Mouse (Mus musculus) stomach, embryonic 14.5 days (tissue): ENCODE data around the gene Grhl1. TPM values are rescaled to one million over a fixed set of nuclear protein-coding genes. Genes with fewer than 3 reads are reported as not detected.
A peak's percentile ranks its signal among the peaks of the same experiment; 100 is the strongest.

Experiments used
- ATAC-seq: fragments of 200-750 bp; cut with Nextera tagmentation; 2 replicates; pipeline ENCODE4 v1.8.0; 2017; ENCODE audit warnings: low read depth, moderate TSS enrichment; ENCODE audit not compliant: insufficient number of reproducible peaks, insufficient read depth, low FRiP score
- H3K27ac ChIP-seq: fragments of 300-500 bp; sonication (generic); 2 replicates; pipeline ENCODE4 v1.5.1; 2014; ENCODE audit warnings: mild to moderate bottlenecking, low read length, moderate library complexity, mixed read lengths
- H3K27me3 ChIP-seq: fragments of 300-500 bp; sonication (generic); 2 replicates; pipeline ENCODE4 v1.6.1; 2014; ENCODE audit warnings: low read length, control low read depth, mixed read lengths; ENCODE audit not compliant: control insufficient read depth, insufficient read depth
- H3K36me3 ChIP-seq: fragments of 300-500 bp; sonication (generic); 2 replicates; pipeline ENCODE4 v1.6.1; 2014; ENCODE audit warnings: mild to moderate bottlenecking, control low read depth, low read length, moderate library complexity, mixed read lengths; ENCODE audit not compliant: control insufficient read depth, insufficient read depth
- H3K4me1 ChIP-seq: fragments of 300-500 bp; sonication (generic); 2 replicates; pipeline ENCODE4 v1.6.1; 2014; ENCODE audit warnings: low read length, control low read depth, mixed read lengths; ENCODE audit not compliant: control insufficient read depth, insufficient read depth
- H3K4me2 ChIP-seq: fragments of 300-500 bp; sonication (generic); replicated peaks from 2 replicates; pipeline ENCODE4 v1.6.1; 2014; ENCODE audit warnings: low read depth, low read length, control low read depth
- H3K4me3 ChIP-seq: fragments of 300-500 bp; sonication (generic); 2 replicates; pipeline ENCODE4 v1.5.1; 2014; ENCODE audit warnings: low read depth, low read length, control low read depth
- H3K9ac ChIP-seq: fragments of 300-500 bp; sonication (generic); replicated peaks from 2 replicates; pipeline ENCODE4 v1.6.1; 2014; ENCODE audit warnings: low read depth, mild to moderate bottlenecking, control low read depth, low read length, moderate library complexity, mixed read lengths
- H3K9me3 ChIP-seq: fragments of 300-500 bp; sonication (generic); 2 replicates; pipeline ENCODE4 v1.6.1; 2016; ENCODE audit warnings: low read depth, low read length, control low read depth; ENCODE audit not compliant: control insufficient read depth
- WGBS: fragments of 180-500 bp; shearing (Covaris S2); extraction: QIAGEN DNeasy Blood & Tissue Kit; methylation state at CpG from one replicate; pipeline ENCODE4 v1.1.7; 2014; 5-methylcytosine and 5-hydroxymethylcytosine counted together
- polyA plus RNA-seq: library from polyadenylated mRNA; unstranded; fragments of >200 nt; fragmentation: Nextera tagmentation; extraction: Ambion mirVana; gene quantifications from 2 replicates; pipeline ENCODE4 v1.2.1, GENCODE M21; 2014

The Grhl1 gene
- polyA plus RNA-seq, 1 experiment from 2014 or later: 2.6 TPM

- Histone ChIP-seq H3K9me3 (no peaks in the 10 kb centered on the region), H3K27ac (no peak overlapping the region), H3K4me2 (no peak overlapping the region), H3K4me3 (no peak overlapping the region), H3K9ac (no peak overlapping the region), H3K36me3 (no peaks in the 10 kb centered on the region; the same call in 1 of the 2 replicates), H3K4me1 (no peaks in the 10 kb centered on the region), H3K27me3 (no peaks in the 10 kb centered on the region)
- 78% methylated on average over 2 of the region's 2 CpGs for whole genome bisulfite sequencing
- no peak for ATAC-seq
These were observed 19.6 kb upstream of the Grhl1 start for GRCm38 (mm10) chr12:24552531-24552930.

GRCm38 (mm10) chr12:24555976-24556375 lies 16.1 kb upstream of the Grhl1 start:
- H3K4me1 ChIP-seq: no peaks in the 10 kb centered on the region
- H3K4me2 ChIP-seq: no peak overlapping the region
- no peak overlapping the region for H3K4me3 ChIP-seq
- WGBS: 79% methylated on average over 8 of the region's 8 CpGs
- no peak overlapping the region for H3K27ac ChIP-seq
- no peaks in the 10 kb centered on the region for H3K27me3 ChIP-seq
- no peak for ATAC-seq
- H3K9me3 ChIP-seq: no peaks in the 10 kb centered on the region
- H3K9ac ChIP-seq: no peak overlapping the region
- H3K36me3 ChIP-seq: no peaks in the 10 kb centered on the region; the same call in 1 of the 2 replicates

- ATAC-seq: no peak
- no peak overlapping the region for H3K9ac ChIP-seq
- no peak overlapping the region for H3K4me2 ChIP-seq
- H3K4me3 ChIP-seq: no peak overlapping the region
- H3K36me3 ChIP-seq: no peaks in the 10 kb centered on the region; the same call in 1 of the 2 replicates
- no peak overlapping the region for H3K27ac ChIP-seq
- H3K27me3 ChIP-seq: no peaks in the 10 kb centered on the region
- no peaks in the 10 kb centered on the region for H3K4me1 ChIP-seq
- 85% methylated on average over 7 of the region's 7 CpGs for WGBS
- H3K9me3 ChIP-seq: no peaks in the 10 kb centered on the region
These were observed 8.6 kb upstream of the Grhl1 start for GRCm38 (mm10) chr12:24563395-24563960.

- Histone ChIP-seq H3K27me3 (no peaks in the 10 kb centered on the region), H3K27ac (no peak overlapping the region), H3K4me1 (no peaks in the 10 kb centered on the region), H3K4me2 (no peak overlapping the region), H3K9ac (no peak overlapping the region), H3K9me3 (no peaks in the 10 kb centered on the region), H3K36me3 (no peaks in the 10 kb centered on the region), H3K4me3 (no peak overlapping the region)
- 75% methylated on average over 6 of the region's 6 CpGs for WGBS
- no peak for ATAC-seq
These were observed 6.8 kb upstream of the Grhl1 start for GRCm38 (mm10) chr12:24565311-24565710.

- Histone ChIP-seq H3K4me1 (0 out of 2 replicates have a peak, but pooled peaks cover 3% of the 10 kb centered on the region), H3K27me3 (no peaks in the 10 kb centered on the region), H3K9me3 (no peaks in the 10 kb centered on the region), H3K4me2 (no peak overlapping the region), H3K36me3 (no peaks in the 10 kb centered on the region), H3K27ac (no peak overlapping the region), H3K9ac (no peak overlapping the region), H3K4me3 (no peak overlapping the region)
- ATAC-seq: no peak
- WGBS: 88% methylated on average over 3 of the region's 3 CpGs
These were observed 4.5 kb upstream of the Grhl1 start for GRCm38 (mm10) chr12:24567606-24568005.

- Histone ChIP-seq H3K9me3 (no peaks in the 10 kb centered on the region), H3K36me3 (no peaks in the 10 kb centered on the region), H3K27me3 (no peaks in the 10 kb centered on the region), H3K4me3 (peak overlapping the region; percentile 49), H3K9ac (peak overlapping the region; percentile 28; the same call in 1 of the 2 replicates), H3K27ac (no peak overlapping the region), H3K4me2 (peak overlapping the region; percentile 67), H3K4me1 (peaks cover 16% of the 10 kb centered on the region; the same call in 1 of the 2 replicates)
- WGBS: 5% methylated on average over 48 of the region's 48 CpGs
- peak; percentile 38 for ATAC-seq
These were observed 565 bp downstream of the Grhl1 start for GRCm38 (mm10) chr12:24572421-24573274.

- peaks cover 16% of the 10 kb centered on the region; the same call in 1 of the 2 replicates for H3K4me1 ChIP-seq
- no peaks in the 10 kb centered on the region for H3K36me3 ChIP-seq
- 44% methylated on average over 3 of the region's 3 CpGs for WGBS
- H3K9ac ChIP-seq: no peak overlapping the region
- no peak overlapping the region for H3K27ac ChIP-seq
- peak overlapping the region; percentile 67; the same call in 1 of the 2 replicates for H3K4me2 ChIP-seq
- no peak for ATAC-seq
- H3K9me3 ChIP-seq: no peaks in the 10 kb centered on the region
- no peaks in the 10 kb centered on the region for H3K27me3 ChIP-seq
- peak overlapping the region; percentile 49; the same call in 1 of the 2 replicates for H3K4me3 ChIP-seq
These were observed 1.1 kb downstream of the Grhl1 start for GRCm38 (mm10) chr12:24573275-24573580.

- no peak for ATAC-seq
- H3K27me3 ChIP-seq: no peaks in the 10 kb centered on the region
- no peaks in the 10 kb centered on the region; the same call in 1 of the 2 replicates for H3K36me3 ChIP-seq
- no peak overlapping the region for H3K4me3 ChIP-seq
- peak overlapping the region; percentile 12; the same call in 1 of the 2 replicates for H3K4me2 ChIP-seq
- no peak overlapping the region for H3K9ac ChIP-seq
- H3K27ac ChIP-seq: peak overlapping the region; percentile 21; the same call in 1 of the 2 replicates
- peaks cover 16% of the 10 kb centered on the region; the same call in 1 of the 2 replicates for H3K4me1 ChIP-seq
- 17% methylated on average over 7 of the region's 7 CpGs for WGBS
- H3K9me3 ChIP-seq: no peaks in the 10 kb centered on the region
These were observed 2.8 kb downstream of the Grhl1 start for GRCm38 (mm10) chr12:24574870-24575269.
